Mouse (Mus musculus): ENCODE data around the gene Klhdc7b. TPM values are rescaled to one million over a fixed set of nuclear protein-coding genes. Genes with fewer than 3 reads are reported as not detected.
"Not testable (repeated sequence)": the region's sequence is repeated elsewhere in the genome, so short reads cannot be mapped to it uniquely, and the experiment has no call there.

Gene Klhdc7b
- polyA plus RNA-seq, 1 experiment, result 0.19 TPM

DNA sequence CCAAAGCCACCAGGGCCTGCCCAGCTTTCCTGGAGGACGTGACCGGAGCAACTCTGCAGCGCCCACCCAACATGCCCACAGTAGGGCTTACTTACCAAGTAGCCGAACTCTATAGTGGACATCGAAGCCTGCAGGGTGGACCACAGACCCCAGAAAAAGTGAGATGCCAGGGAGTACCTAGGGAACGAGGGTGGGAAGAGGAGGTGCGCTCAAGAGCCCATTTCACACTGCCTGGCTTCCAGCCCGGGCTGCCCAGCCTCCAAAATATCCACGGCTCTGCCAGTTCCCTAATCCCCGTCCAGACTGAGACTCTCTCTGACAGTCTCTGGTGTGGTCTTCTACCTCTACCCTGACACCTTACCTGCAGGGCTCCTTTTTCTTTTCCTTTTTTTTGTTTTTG lies 42.0 kb downstream of the Klhdc7b start:
- H3K27me3 ChIP-seq (ENCODE audit: control insufficient read depth, insufficient read depth, low read length), result no peaks in the 10 kb centered on the region
- peaks cover 21% of the 10 kb centered on the region for H3K4me1 ChIP-seq (ENCODE audit: control insufficient read depth, insufficient read depth, low read length)
- H3K4me3 ChIP-seq (ENCODE audit: control insufficient read depth, low read depth, low read length), result peak overlapping the region; percentile 92
- no peak overlapping the region for H3K27ac ChIP-seq (ENCODE audit: control insufficient read depth, insufficient read depth, low read depth, low read length)
- no peaks in the 10 kb centered on the region; the same call in 1 of the 2 replicates for H3K36me3 ChIP-seq (ENCODE audit: control insufficient read depth, insufficient read depth, low read length)
- TF ChIP-seq POLR2A (IDR thresholded peaks at IDR 0.05; ENCODE audit: control insufficient read depth, low read depth, low read length) (0 out of 2 replicates have a peak, but pooled peaks have one; percentile 9), CTCF (IDR thresholded peaks at IDR 0.05; ENCODE audit: control insufficient read depth, insufficient read depth, insufficient replicate concordance, low read depth, low read length) (no peak)

DNA sequence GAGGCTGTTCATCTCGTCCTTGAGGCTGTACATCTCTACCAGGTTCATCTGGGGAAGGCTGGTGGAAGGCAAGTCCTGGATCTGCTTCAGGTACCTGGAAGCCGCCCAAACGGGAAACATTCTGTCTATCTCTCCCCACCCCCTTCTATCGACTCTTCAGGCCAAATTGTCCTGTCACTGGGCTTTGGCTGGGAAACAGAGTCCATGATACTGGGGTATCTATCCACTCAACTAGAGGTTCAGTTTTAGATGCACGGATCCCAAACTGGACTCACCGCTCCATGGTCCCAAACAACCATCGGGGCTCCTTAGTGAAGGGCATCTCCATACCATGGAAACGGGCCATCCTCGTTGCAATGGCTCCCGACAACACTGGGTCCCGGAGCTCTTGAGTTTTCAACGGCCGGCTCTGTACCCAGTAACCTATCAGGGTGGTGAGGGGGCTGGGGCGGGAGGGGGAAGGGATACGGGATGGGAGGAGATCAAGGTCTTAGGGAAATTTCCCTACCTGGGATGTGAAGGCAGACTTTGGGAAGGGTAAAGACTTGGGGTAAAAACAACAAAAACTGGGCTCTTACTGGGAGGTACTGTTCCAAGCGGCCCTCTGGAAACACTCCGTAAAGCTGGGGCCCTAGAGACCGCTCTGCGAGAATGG lies 43.5 kb downstream of the Klhdc7b start:
- H3K27me3 ChIP-seq (ENCODE audit: control insufficient read depth, insufficient read depth, low read length), result no peaks in the 10 kb centered on the region
- H3K36me3 ChIP-seq (ENCODE audit: control insufficient read depth, insufficient read depth, low read length), result no peaks in the 10 kb centered on the region; the same call in 1 of the 2 replicates
- H3K27ac ChIP-seq (ENCODE audit: control insufficient read depth, insufficient read depth, low read depth, low read length), result peak overlapping the region; percentile 46; the same call in 1 of the 2 replicates
- no peak for TF ChIP-seq POLR2A (IDR thresholded peaks at IDR 0.05; ENCODE audit: control insufficient read depth, low read depth, low read length)
- no peak for TF ChIP-seq CTCF (IDR thresholded peaks at IDR 0.05; ENCODE audit: control insufficient read depth, insufficient read depth, insufficient replicate concordance, low read depth, low read length)
- peaks cover 21% of the 10 kb centered on the region for H3K4me1 ChIP-seq (ENCODE audit: control insufficient read depth, insufficient read depth, low read length)
- peak overlapping the region; percentile 95 for H3K4me3 ChIP-seq (ENCODE audit: control insufficient read depth, low read depth, low read length)

DNA sequence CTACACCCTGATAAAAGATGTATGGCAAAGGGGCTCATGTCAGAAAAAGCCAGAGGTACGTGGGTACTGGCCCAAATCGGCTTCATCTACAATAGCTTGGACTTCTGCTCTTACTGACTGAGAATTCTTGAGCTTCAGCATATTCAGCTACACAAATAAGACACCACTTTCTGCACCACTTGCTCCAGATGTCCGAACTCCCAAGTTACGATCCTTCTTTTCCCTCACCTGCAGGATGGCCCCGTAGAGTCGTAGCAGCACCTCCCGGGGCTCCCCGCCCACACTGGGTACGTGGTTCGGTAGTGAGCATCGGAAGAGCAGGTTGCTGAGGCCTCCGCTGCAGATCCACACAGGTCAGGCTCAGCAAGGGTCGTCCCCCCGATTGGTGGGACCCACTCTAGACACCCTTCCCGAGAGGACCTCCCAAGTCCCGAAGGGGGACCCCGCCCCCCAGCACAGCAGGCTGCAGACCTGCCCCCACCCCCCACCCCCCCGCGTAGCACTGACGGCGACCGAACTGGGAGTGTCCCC lies 44.2 kb downstream of the Klhdc7b start:
- H3K27me3 ChIP-seq (ENCODE audit: control insufficient read depth, insufficient read depth, low read length), result no peaks in the 10 kb centered on the region
- peak overlapping the region; percentile 95 for H3K4me3 ChIP-seq (ENCODE audit: control insufficient read depth, low read depth, low read length)
- TF ChIP-seq CTCF (IDR thresholded peaks at IDR 0.05; ENCODE audit: control insufficient read depth, insufficient read depth, insufficient replicate concordance, low read depth, low read length), result no peak
- no peak for TF ChIP-seq POLR2A (IDR thresholded peaks at IDR 0.05; ENCODE audit: control insufficient read depth, low read depth, low read length)
- no peaks in the 10 kb centered on the region; the same call in 1 of the 2 replicates for H3K36me3 ChIP-seq (ENCODE audit: control insufficient read depth, insufficient read depth, low read length)
- peak overlapping the region; percentile 46; the same call in 1 of the 2 replicates for H3K27ac ChIP-seq (ENCODE audit: control insufficient read depth, insufficient read depth, low read depth, low read length)
- peaks cover 21% of the 10 kb centered on the region for H3K4me1 ChIP-seq (ENCODE audit: control insufficient read depth, insufficient read depth, low read length)

DNA sequence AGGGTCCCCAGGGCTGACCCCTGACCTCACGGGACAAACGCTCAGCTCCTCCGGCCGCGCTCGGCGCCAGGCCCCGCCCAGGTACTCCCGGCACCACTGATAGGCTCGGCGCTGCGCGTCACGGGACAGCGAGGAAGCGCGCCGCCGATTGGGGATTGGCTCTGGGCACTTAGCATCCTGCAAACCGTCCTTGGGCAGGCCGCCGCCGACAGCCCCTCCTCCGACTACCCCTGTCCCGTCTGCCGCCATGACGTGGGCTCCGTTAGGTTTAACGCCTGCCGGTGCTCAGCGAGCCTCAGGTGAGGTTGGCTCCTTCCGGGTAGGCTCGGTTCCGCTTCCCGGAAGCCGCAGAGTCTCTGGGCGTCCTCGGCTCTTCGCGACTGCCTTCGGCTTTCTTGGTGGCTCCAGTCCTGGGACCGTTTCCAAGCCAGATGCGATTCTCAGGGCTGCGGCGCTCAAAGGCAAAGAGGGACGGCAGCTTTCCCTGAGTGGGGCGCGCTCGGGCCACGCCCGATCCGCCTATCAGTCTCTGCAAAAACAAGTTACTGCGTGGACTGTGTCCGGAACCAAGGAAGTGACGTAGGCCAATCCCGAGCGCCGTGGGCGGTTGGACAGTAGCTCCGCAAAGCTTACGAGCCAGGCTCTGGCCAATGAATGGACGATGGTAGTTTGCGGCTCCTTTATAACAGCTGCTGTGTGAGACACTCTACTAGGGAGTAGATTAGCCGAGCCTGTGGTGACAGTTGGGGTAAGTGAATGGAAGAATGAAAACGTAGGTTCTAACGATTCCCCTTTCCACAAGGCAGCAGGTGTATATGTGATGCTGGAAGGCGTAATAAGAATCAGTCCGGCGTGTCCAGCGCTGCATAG lies 44.9 kb downstream of the Klhdc7b start, which contains the start of the genes C730034F03Rik, Gm44502 and Chkb:
Gene C730034F03Rik (plus strand): TSS at position 238 of the 870 bp plus-strand sequence.
Gene Gm44502 (minus strand): TSS at position 345 of the 870 bp plus-strand sequence.
Gene Chkb (minus strand): TSS at position 557 of the 870 bp plus-strand sequence.
- peaks cover 19% of the 10 kb centered on the region for H3K4me1 ChIP-seq (ENCODE audit: control insufficient read depth, insufficient read depth, low read length)
- no peaks in the 10 kb centered on the region for H3K27me3 ChIP-seq (ENCODE audit: control insufficient read depth, insufficient read depth, low read length)
- peak within 1 kb of the TSS; percentile 96 for H3K27ac ChIP-seq (ENCODE audit: control insufficient read depth, insufficient read depth, low read depth, low read length)
- H3K4me3 ChIP-seq (ENCODE audit: control insufficient read depth, low read depth, low read length), result peak within 1 kb of the TSS; percentile 95
- H3K36me3 ChIP-seq (ENCODE audit: control insufficient read depth, insufficient read depth, low read length), result no peaks in the 10 kb centered on the region; the same call in 1 of the 2 replicates
- TF ChIP-seq CTCF (IDR thresholded peaks at IDR 0.05; ENCODE audit: control insufficient read depth, insufficient read depth, insufficient replicate concordance, low read depth, low read length) (no peak), POLR2A (IDR thresholded peaks at IDR 0.05; ENCODE audit: control insufficient read depth, low read depth, low read length) (peak; percentile 75)

DNA sequence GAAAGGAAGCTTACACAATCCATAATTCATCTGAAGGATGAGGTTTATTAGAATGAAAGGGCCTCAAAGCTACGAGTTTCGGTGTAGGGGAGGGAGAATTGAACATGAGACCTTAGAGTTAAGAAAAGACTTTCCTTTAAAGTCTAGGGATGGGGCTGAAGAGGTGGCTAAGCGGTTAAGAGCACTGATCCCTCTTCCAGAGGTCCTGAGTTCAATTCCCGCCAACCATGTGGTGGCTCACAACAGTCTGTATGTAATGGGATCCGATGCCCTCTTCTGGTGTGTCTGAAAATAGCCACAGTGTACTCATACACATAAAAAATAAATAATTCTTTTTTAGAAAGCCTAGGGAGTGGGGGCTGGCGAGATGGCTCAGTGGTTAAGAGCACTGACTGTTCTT lies 45.6 kb downstream of the Klhdc7b start:
- Histone ChIP-seq H3K4me1 (ENCODE audit: control insufficient read depth, insufficient read depth, low read length) (peaks cover 14% of the 10 kb centered on the region), H3K4me3 (ENCODE audit: control insufficient read depth, low read depth, low read length) (peak overlapping the region; percentile 95), H3K27me3 (ENCODE audit: control insufficient read depth, insufficient read depth, low read length) (no peaks in the 10 kb centered on the region), H3K27ac (ENCODE audit: control insufficient read depth, insufficient read depth, low read depth, low read length) (peak overlapping the region; percentile 96), H3K36me3 (ENCODE audit: control insufficient read depth, insufficient read depth, low read length) (no peaks in the 10 kb centered on the region)
- TF ChIP-seq CTCF (IDR thresholded peaks at IDR 0.05; ENCODE audit: control insufficient read depth, insufficient read depth, insufficient replicate concordance, low read depth, low read length) (no peak), POLR2A (IDR thresholded peaks at IDR 0.05; ENCODE audit: control insufficient read depth, low read depth, low read length) (no peak)

DNA sequence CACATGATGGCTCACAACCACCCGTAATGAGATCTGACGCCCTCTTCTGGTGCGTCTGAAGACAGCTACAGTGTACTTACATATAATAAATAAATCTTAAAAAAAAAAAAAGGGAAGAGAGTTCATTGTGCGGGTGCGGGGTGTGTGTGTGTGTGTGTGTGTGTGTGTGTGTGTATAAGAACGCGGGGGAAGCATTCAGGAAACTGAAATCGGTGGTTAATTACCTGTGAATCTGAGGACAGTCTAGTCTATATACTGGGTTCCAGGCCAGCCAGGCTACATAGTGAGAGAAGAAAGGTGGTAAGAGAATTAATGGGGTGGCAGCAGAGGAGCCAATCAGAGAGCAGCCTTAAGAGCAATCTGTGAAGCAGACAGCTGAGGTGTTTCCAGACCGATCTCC lies 46.1 kb downstream of the Klhdc7b start:
- H3K36me3 ChIP-seq (ENCODE audit: control insufficient read depth, insufficient read depth, low read length); H3K27me3 ChIP-seq (ENCODE audit: control insufficient read depth, insufficient read depth, low read length); H3K27ac ChIP-seq (ENCODE audit: control insufficient read depth, insufficient read depth, low read depth, low read length): not testable (repeated sequence)
- peak overlapping the region; percentile 47 for H3K4me3 ChIP-seq (ENCODE audit: control insufficient read depth, low read depth, low read length)
- H3K4me1 ChIP-seq (ENCODE audit: control insufficient read depth, insufficient read depth, low read length), result peaks cover 10% of the 10 kb centered on the region

DNA sequence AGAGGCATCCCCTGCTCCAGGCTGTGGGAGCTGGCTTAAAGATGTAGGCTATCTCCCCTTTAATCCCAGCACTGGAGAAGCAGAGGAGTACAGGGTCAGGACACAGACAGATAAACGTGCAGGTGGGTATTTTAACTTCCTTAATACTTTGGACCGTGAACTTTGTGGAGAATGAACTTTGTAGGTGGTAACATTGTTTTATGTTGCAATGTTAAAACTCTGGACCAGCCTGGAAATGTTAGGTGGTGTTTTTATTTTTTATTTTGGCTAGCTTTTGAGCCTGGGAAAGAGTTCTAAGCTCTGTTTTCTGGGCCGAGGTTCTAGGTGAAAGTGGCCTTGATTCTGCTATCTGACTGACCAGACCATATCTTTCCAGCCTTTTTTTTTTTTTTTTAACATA lies 46.6 kb downstream of the Klhdc7b start:
- H3K4me1 ChIP-seq (ENCODE audit: control insufficient read depth, insufficient read depth, low read length), result peaks cover 6% of the 10 kb centered on the region
- peak overlapping the region; percentile 47 for H3K4me3 ChIP-seq (ENCODE audit: control insufficient read depth, low read depth, low read length)
- no peak for TF ChIP-seq POLR2A (IDR thresholded peaks at IDR 0.05; ENCODE audit: control insufficient read depth, low read depth, low read length)
- H3K36me3 ChIP-seq (ENCODE audit: control insufficient read depth, insufficient read depth, low read length), result no peaks in the 10 kb centered on the region
- no peak overlapping the region; the same call in 1 of the 2 replicates for H3K27ac ChIP-seq (ENCODE audit: control insufficient read depth, insufficient read depth, low read depth, low read length)
- no peaks in the 10 kb centered on the region for H3K27me3 ChIP-seq (ENCODE audit: control insufficient read depth, insufficient read depth, low read length)

All from testis, adult 2 months (tissue).